In the genomic region with DNA sequence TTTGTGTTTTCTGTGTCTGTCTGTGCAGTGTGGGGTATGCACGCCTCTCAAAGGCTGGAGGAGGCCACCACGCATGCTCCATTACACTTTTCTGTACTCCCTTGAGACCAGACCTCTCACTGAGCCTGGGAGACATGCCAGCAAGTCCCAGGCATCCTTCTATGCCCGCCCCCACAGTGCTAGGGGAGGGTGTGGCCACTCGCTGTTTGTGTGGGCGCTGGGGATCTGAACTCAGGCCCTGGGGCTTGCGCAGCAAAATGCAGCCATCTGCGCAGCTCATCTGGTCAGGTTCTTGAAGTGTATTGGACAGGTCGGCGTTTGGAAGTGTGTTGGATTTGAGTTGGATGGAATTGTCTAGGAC, we compare ENCODE assay signal across 8 mouse cellular contexts. TPM values are rescaled to one million over a fixed set of nuclear protein-coding genes. Genes with fewer than 3 reads are reported as not detected.
A peak's percentile ranks its signal among the peaks of the same experiment; 100 is the strongest.
DNase-seq lines count a peak whose midpoint lies in the region; ATAC-seq and TF ChIP-seq lines count a peak whose summit lies in the region.

No protein-coding gene starts in this region.

- no peak overlapping the region for H3K9ac ChIP-seq in hindbrain, embryonic 11.5 days (ENCODE audit: low read depth, low read length)
- H3K9ac ChIP-seq in forebrain, postnatal 0 days: no peak overlapping the region
- H3K9ac ChIP-seq in hindbrain, postnatal 0 days (replicated peaks; ENCODE audit: low read length): peak overlapping the region; percentile 39; the same call in 1 of the 2 replicates

- no peaks in the 10 kb centered on the region for H3K27me3 ChIP-seq in hindbrain, embryonic 10.5 days (ENCODE audit: insufficient read depth, poor library complexity, severe bottlenecking)
- H3K27me3 ChIP-seq in hindbrain, embryonic 11.5 days (ENCODE audit: control insufficient read depth, insufficient read depth, low read length): no peaks in the 10 kb centered on the region
- no peaks in the 10 kb centered on the region for H3K27me3 ChIP-seq in forebrain, postnatal 0 days (ENCODE audit: insufficient read depth, low read length)
- no peaks in the 10 kb centered on the region for H3K27me3 ChIP-seq in hindbrain, postnatal 0 days (ENCODE audit: insufficient read depth, low read length)

- H3K27ac ChIP-seq in hindbrain, embryonic 10.5 days: 0 out of 2 replicates have a peak overlapping the region, but pooled peaks have one; percentile 29
- no peak overlapping the region for H3K27ac ChIP-seq in hindbrain, embryonic 11.5 days (ENCODE audit: low read depth, low read length)
- H3K27ac ChIP-seq in forebrain, postnatal 0 days (ENCODE audit: low read depth, low read length): 0 out of 2 replicates have a peak overlapping the region, but pooled peaks have one; percentile 15
- H3K27ac ChIP-seq in hindbrain, postnatal 0 days: no peak overlapping the region
- no peak overlapping the region for H3K27ac ChIP-seq in olfactory bulb, adult 2 months (ENCODE audit: insufficient read depth, low read depth, low read length)

- peak overlapping the region; percentile 24; the same call in 1 of the 2 replicates for H3K4me3 ChIP-seq in hindbrain, embryonic 10.5 days
- no peak overlapping the region for H3K4me3 ChIP-seq in hindbrain, embryonic 11.5 days (ENCODE audit: low read depth, low read length)
- H3K4me3 ChIP-seq in forebrain, postnatal 0 days (ENCODE audit: low read depth, low read length): no peak overlapping the region
- peak overlapping the region; percentile 11; the same call in 1 of the 2 replicates for H3K4me3 ChIP-seq in hindbrain, postnatal 0 days (ENCODE audit: low read length)
- peak overlapping the region; percentile 2; the same call in 1 of the 2 replicates for H3K4me3 ChIP-seq in olfactory bulb, adult 2 months (ENCODE audit: insufficient read depth, low read depth, low read length)

- peaks cover 9% of the 10 kb centered on the region; the same call in 1 of the 2 replicates for H3K36me3 ChIP-seq in hindbrain, embryonic 10.5 days
- H3K36me3 ChIP-seq in hindbrain, embryonic 11.5 days (ENCODE audit: control insufficient read depth, insufficient read depth, low read length): no peaks in the 10 kb centered on the region
- no peaks in the 10 kb centered on the region for H3K36me3 ChIP-seq in forebrain, postnatal 0 days (ENCODE audit: insufficient read depth)
- no peaks in the 10 kb centered on the region for H3K36me3 ChIP-seq in hindbrain, postnatal 0 days (ENCODE audit: insufficient read depth, low read length)

- peaks cover 75% of the 10 kb centered on the region for H3K4me1 ChIP-seq in hindbrain, embryonic 10.5 days (replicated peaks)
- H3K4me1 ChIP-seq in hindbrain, embryonic 11.5 days (replicated peaks; ENCODE audit: control insufficient read depth, insufficient read depth, low read length): peaks cover 15% of the 10 kb centered on the region
- H3K4me1 ChIP-seq in forebrain, postnatal 0 days (ENCODE audit: insufficient read depth): peaks cover 38% of the 10 kb centered on the region
- H3K4me1 ChIP-seq in hindbrain, postnatal 0 days (ENCODE audit: insufficient read depth, low read length): peaks cover 45% of the 10 kb centered on the region
- H3K4me1 ChIP-seq in olfactory bulb, adult 2 months (ENCODE audit: control insufficient read depth, insufficient read depth, low read length): peaks cover 42% of the 10 kb centered on the region

- no peak for ATAC-seq in hindbrain, embryonic 11.5 days (ENCODE audit: low FRiP score)
- ATAC-seq in forebrain, postnatal 0 days: no peak
- no peak for ATAC-seq in hindbrain, postnatal 0 days
- no peak for ATAC-seq in monocyte, adult 5-6 weeks (replicated peaks; ENCODE audit: insufficient number of reproducible peaks, low FRiP score, low TSS enrichment, poor library complexity, severe bottlenecking)

- H3K4me2 ChIP-seq in hindbrain, embryonic 11.5 days (replicated peaks; ENCODE audit: low read depth, low read length): no peak overlapping the region
- peak overlapping the region; percentile 77 for H3K4me2 ChIP-seq in forebrain, postnatal 0 days (ENCODE audit: low read depth)
- peak overlapping the region; percentile 76 for H3K4me2 ChIP-seq in hindbrain, postnatal 0 days (ENCODE audit: low read depth, low read length)

- no peaks in the 10 kb centered on the region for H3K9me3 ChIP-seq in hindbrain, embryonic 10.5 days
- no peaks in the 10 kb centered on the region for H3K9me3 ChIP-seq in hindbrain, embryonic 11.5 days (ENCODE audit: control insufficient read depth, low read length)
- H3K9me3 ChIP-seq in forebrain, postnatal 0 days (ENCODE audit: low read length): no peaks in the 10 kb centered on the region
- H3K9me3 ChIP-seq in hindbrain, postnatal 0 days (ENCODE audit: low read length): no peaks in the 10 kb centered on the region

- intact Hi-C loops in left cerebral cortex, postnatal 36 days (cut with DNase I): loop anchor here (5.0 kb wide), 1 partner anchor 33 kb away; no protein-coding TSS in a partner anchor

- no peak for DNase-seq in hindbrain, embryonic 10.5 days (ENCODE audit: low spot score)
- DNase-seq in hindbrain, embryonic 11.5 days (ENCODE audit: low spot score): no peak
- DNase-seq in adrenal gland, adult 8-10 months: peak; percentile 47
- DNase-seq in forebrain, postnatal 0 days: peak; percentile 38
- DNase-seq in hindbrain, postnatal 0 days (ENCODE audit: low spot score): no peak
- DNase-seq in left cerebral cortex, postnatal 36 days (ENCODE audit: low spot score in 2 of 2): peak; percentile 76 to 81

- TF ChIP-seq POLR2A in olfactory bulb, adult 2 months (IDR thresholded peaks at IDR 0.05; ENCODE audit: insufficient read depth, low read depth, low read length): no peak

- WGBS in hindbrain, embryonic 10.5 days: 94% methylated on average over 9 of the region's 9 CpGs
- 87% methylated on average over 9 of the region's 9 CpGs for WGBS in hindbrain, embryonic 11.5 days
- 75% methylated on average over 9 of the region's 9 CpGs for WGBS in forebrain, postnatal 0 days
- 69% methylated on average over 9 of the region's 9 CpGs for WGBS in hindbrain, postnatal 0 days
- 43% methylated on average over 9 of the region's 9 CpGs for WGBS in olfactory bulb, adult 2 months

- no peak for TF ChIP-seq CTCF in forebrain, postnatal 0 days (IDR thresholded peaks at IDR 0.05; ENCODE audit: low read depth)
- no peak for TF ChIP-seq CTCF in hindbrain, postnatal 0 days (IDR thresholded peaks at IDR 0.05; ENCODE audit: low read depth)
- TF ChIP-seq CTCF in olfactory bulb, adult 2 months (IDR thresholded peaks at IDR 0.05; ENCODE audit: insufficient read depth, low read depth, low read length): no peak

RNA-seq across cellular contexts. Expression of gene Psap, which starts 2.5 kb away (rescaled TPM):
- polyA plus RNA-seq in hindbrain, embryonic 10.5 days (2016; fragmentation: Nextera tagmentation; extraction: Ambion mirVana): 53.9 and 86.4 TPM in 2 replicates
- 85.7 and 91.4 TPM in 2 replicates for polyA plus RNA-seq in hindbrain, embryonic 11.5 days (2014; fragmentation: Nextera tagmentation; extraction: Ambion mirVana)
- total RNA-seq in adrenal gland, adult 8-10 months (2022): 1,000 to 10,000 TPM; 1,117 to 1,520 (median 1,260) TPM
- 577 and 690 TPM in 2 replicates for total RNA-seq in forebrain, postnatal 0 days (2014; rRNA removed)
- polyA plus RNA-seq in forebrain, postnatal 0 days (2015; fragmentation: Nextera tagmentation; extraction: Ambion mirVana): 229 and 259 TPM in 2 replicates
- 768 and 845 TPM in 2 replicates for total RNA-seq in hindbrain, postnatal 0 days (2014; rRNA removed)
- polyA plus RNA-seq in hindbrain, postnatal 0 days (2015; fragmentation: Nextera tagmentation; extraction: Ambion mirVana): 277 and 281 TPM in 2 replicates
- 1,000 to 10,000 TPM; 1,489 to 1,662 TPM for total RNA-seq in left cerebral cortex, postnatal 36 days (2021)
- polyA plus RNA-seq in olfactory bulb, adult 2 months (2012; ENCODE audit: insufficient read depth, insufficient read length, low replicate concordance, missing spikeins): 231 and 580 TPM in 2 replicates
- 1,204 to 1,488 TPM (median 1,482 TPM) in 3 replicates for total RNA-seq in monocyte, adult 5-6 weeks (2017)

Comparison
In these comparisons a context has a peak if more than half of its experiments do, and no peak if none do; other contexts are left out.
1. H3K27ac ChIP-seq: peak in hindbrain, embryonic 10.5 days (single experiment) and forebrain, postnatal 0 days (single experiment); none in hindbrain, embryonic 11.5 days (single experiment), hindbrain, postnatal 0 days (single experiment) and olfactory bulb, adult 2 months (single experiment).
2. H3K4me3 ChIP-seq: peak in hindbrain, embryonic 10.5 days (single experiment), hindbrain, postnatal 0 days (single experiment) and olfactory bulb, adult 2 months (single experiment); none in hindbrain, embryonic 11.5 days (single experiment) and forebrain, postnatal 0 days (single experiment).
3. DNase-seq: peak in adrenal gland, adult 8-10 months (single experiment), forebrain, postnatal 0 days (single experiment) and left cerebral cortex, postnatal 36 days (2 of 2); none in hindbrain, embryonic 10.5 days (single experiment), hindbrain, embryonic 11.5 days (single experiment) and hindbrain, postnatal 0 days (single experiment).